Mouse (Mus musculus) cortical plate, adult 2 months (tissue): ENCODE results near the gene Tiam1. TPM values are rescaled to one million over a fixed set of nuclear protein-coding genes. Genes with fewer than 3 reads are reported as not detected.

Source experiments
- H3K27ac ChIP-seq: fragments of 200-500 bp; 2 replicates; pipeline ENCODE4 v1.5.1; 2012; ENCODE audit warnings: low read length, control low read depth, inconsistent platforms; ENCODE audit not compliant: insufficient read depth
- H3K4me1 ChIP-seq: fragments of 200-500 bp; 2 replicates; pipeline ENCODE4 v1.6.1; 2011; ENCODE audit warnings: low read length; ENCODE audit not compliant: control insufficient read depth, insufficient read depth
- H3K4me3 ChIP-seq: fragments of 200-500 bp; 2 replicates; pipeline ENCODE4 v1.5.1; 2011; ENCODE audit warnings: mild to moderate bottlenecking, low read length, control low read depth; ENCODE audit not compliant: insufficient read depth
- CTCF ChIP-seq: fragments of 200-500 bp; IDR thresholded peaks from 2 replicates; pipeline ENCODE4 v1.5.1; 2011; ENCODE audit warnings: mild to moderate bottlenecking, control low read depth, low read length; ENCODE audit not compliant: insufficient read depth; ENCODE audit errors: extremely low read depth
- POLR2A ChIP-seq: fragments of 200-500 bp; IDR thresholded peaks from 2 replicates; pipeline ENCODE4 v1.6.1; 2011; ENCODE audit warnings: mild to moderate bottlenecking, low read length, control low read depth; ENCODE audit not compliant: insufficient read depth; ENCODE audit errors: extremely low read depth
- polyA plus RNA-seq: library from polyadenylated mRNA; depleted of rRNA; stranded (reverse); fragments of >200 nt; gene quantifications from 2 replicates; pipeline ENCODE4 v1.2.3, GENCODE M21; 2012

The Tiam1 gene
- polyA plus RNA-seq, 1 experiment: 28.7 TPM

GRCm38 (mm10) chr16:89914946-89915345 is 228.6 kb downstream of the Tiam1 start:
- peaks cover 2% of the 10 kb centered on the region for H3K4me1 ChIP-seq
- no peak overlapping the region for H3K27ac ChIP-seq
- TF ChIP-seq CTCF (no peak), POLR2A (no peak)
- no peak overlapping the region for H3K4me3 ChIP-seq

GRCm38 (mm10) chr16:89912686-89913375 is 230.7 kb downstream of the Tiam1 start:
- H3K4me3 ChIP-seq: no peak overlapping the region
- H3K4me1 ChIP-seq: peaks cover 3% of the 10 kb centered on the region
- TF ChIP-seq CTCF: no peak
- H3K27ac ChIP-seq: no peak overlapping the region

GRCm38 (mm10) chr16:89909393-89910068 is 234.0 kb downstream of the Tiam1 start:
- Histone ChIP-seq H3K4me1 (peaks cover 3% of the 10 kb centered on the region), H3K27ac (no peak overlapping the region), H3K4me3 (no peak overlapping the region)
- no peak for TF ChIP-seq CTCF
- no peak for TF ChIP-seq POLR2A

- Histone ChIP-seq H3K4me3 (no peak overlapping the region), H3K4me1 (peaks cover 1% of the 10 kb centered on the region; the same call in 1 of the 2 replicates), H3K27ac (no peak overlapping the region)
- TF ChIP-seq CTCF (no peak), POLR2A (no peak)
Observed at GRCm38 (mm10) chr16:89907651-89908050, 235.9 kb downstream of the Tiam1 start.

- Histone ChIP-seq H3K4me1 (peaks cover 1% of the 10 kb centered on the region; the same call in 1 of the 2 replicates), H3K27ac (no peak overlapping the region), H3K4me3 (no peak overlapping the region)
- TF ChIP-seq CTCF: no peak
- TF ChIP-seq POLR2A: no peak
Observed at GRCm38 (mm10) chr16:89906909-89907308, 236.7 kb downstream of the Tiam1 start.

- no peak overlapping the region for H3K27ac ChIP-seq
Observed at GRCm38 (mm10) chr16:89905730-89906305, 237.8 kb downstream of the Tiam1 start.

GRCm38 (mm10) chr16:89904121-89904520 is 239.4 kb downstream of the Tiam1 start:
- no peak for TF ChIP-seq CTCF
- no peak for TF ChIP-seq POLR2A
- H3K4me3 ChIP-seq: no peak overlapping the region

More at GRCm38 (mm10) chr16:89905730-89906305, 237.8 kb downstream of the Tiam1 start:
- H3K4me3 ChIP-seq: no peak overlapping the region
- H3K4me1 ChIP-seq: peaks cover 1% of the 10 kb centered on the region; the same call in 1 of the 2 replicates
- TF ChIP-seq POLR2A (no peak), CTCF (no peak)

GRCm38 (mm10) chr16:89902578-89903304 is 240.8 kb downstream of the Tiam1 start:
- no peak for TF ChIP-seq CTCF
- TF ChIP-seq POLR2A: no peak
- Histone ChIP-seq H3K4me3 (no peak overlapping the region), H3K4me1 (peaks cover 4% of the 10 kb centered on the region; the same call in 1 of the 2 replicates), H3K27ac (no peak overlapping the region)

More at GRCm38 (mm10) chr16:89904121-89904520, 239.4 kb downstream of the Tiam1 start:
- Histone ChIP-seq H3K27ac (no peak overlapping the region), H3K4me1 (peaks cover 4% of the 10 kb centered on the region; the same call in 1 of the 2 replicates)

GRCm38 (mm10) chr16:89900681-89901080 is 242.9 kb downstream of the Tiam1 start:
- TF ChIP-seq POLR2A (no peak), CTCF (no peak)
- Histone ChIP-seq H3K27ac (no peak overlapping the region), H3K4me3 (no peak overlapping the region), H3K4me1 (peaks cover 4% of the 10 kb centered on the region; the same call in 1 of the 2 replicates)
